Mouse (Mus musculus): ENCODE data around the gene Homer1.

The Homer1 gene

GRCm38 (mm10) chr13:93389242-93389625, 89.8 kb downstream of the Homer1 start:
- no peak for DNase-seq (ENCODE audit: low read depth, low spot score)

- no peak for DNase-seq (ENCODE audit: low read depth, low spot score)
These were observed 100.3 kb downstream of the Homer1 start for GRCm38 (mm10) chr13:93399710-93400216.

GRCm38 (mm10) chr13:93401947-93402346, 102.5 kb downstream of the Homer1 start:
- DNase-seq (ENCODE audit: low read depth, low spot score), result no peak

GRCm38 (mm10) chr13:93406855-93407254, 107.4 kb downstream of the Homer1 start:
- no peak for DNase-seq (ENCODE audit: low read depth, low spot score)

- no peak for DNase-seq (ENCODE audit: low read depth, low spot score)
These were observed 110.9 kb downstream of the Homer1 start for GRCm38 (mm10) chr13:93410343-93410742.

- DNase-seq (ENCODE audit: low read depth, low spot score), result no peak
These were observed 115.6 kb downstream of the Homer1 start for GRCm38 (mm10) chr13:93415055-93415454.

- no peak for DNase-seq (ENCODE audit: low read depth, low spot score)
These were observed 118.9 kb downstream of the Homer1 start for GRCm38 (mm10) chr13:93418292-93418691.

- no peak for DNase-seq (ENCODE audit: low read depth, low spot score)
These were observed 120.3 kb downstream of the Homer1 start for GRCm38 (mm10) chr13:93419779-93420178.

GRCm38 (mm10) chr13:93423224-93423623, 123.8 kb downstream of the Homer1 start:
- no peak for DNase-seq (ENCODE audit: low read depth, low spot score)

GRCm38 (mm10) chr13:93427920-93428876, 128.8 kb downstream of the Homer1 start:
- no peak for DNase-seq (ENCODE audit: low read depth, low spot score)

GRCm38 (mm10) chr13:93429205-93429604, 129.8 kb downstream of the Homer1 start:
- no peak for DNase-seq (ENCODE audit: low read depth, low spot score)

GRCm38 (mm10) chr13:93440167-93440566, 140.7 kb downstream of the Homer1 start:
- no peak for DNase-seq (ENCODE audit: low read depth, low spot score)

- no peak for DNase-seq (ENCODE audit: low read depth, low spot score)
These were observed 153.8 kb downstream of the Homer1 start for GRCm38 (mm10) chr13:93453275-93453674.
